Mouse (Mus musculus) skeletal muscle tissue, adult 2 months (tissue): Measurements from ENCODE around the gene Sepsecs.

Experiments
- DNase-seq: peaks from one replicate; pipeline ENCODE4 v3.0.0-alpha.2; 2012; ENCODE audit warnings: low read depth, low spot score

Gene Sepsecs

DNA sequence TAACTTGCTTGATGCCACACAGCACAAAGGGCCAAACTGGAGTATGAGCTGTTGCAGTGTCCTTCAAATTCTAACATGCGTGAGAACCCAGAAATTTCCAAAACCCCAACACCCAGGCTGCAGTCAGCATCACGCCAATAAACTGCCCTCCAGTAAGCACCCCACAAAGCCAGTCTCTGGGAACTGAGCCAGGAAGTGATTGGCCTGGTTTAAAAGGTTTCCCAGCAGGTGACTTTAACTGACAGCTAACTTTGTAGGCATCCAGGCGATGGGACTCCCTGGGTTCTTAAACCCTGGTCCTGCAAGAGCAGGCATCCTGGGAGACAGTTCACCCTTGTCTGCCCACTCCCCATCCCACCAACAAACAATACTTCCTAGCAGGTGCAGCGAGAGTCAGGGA is 59.2 kb downstream of the Sepsecs start:
- no peak for DNase-seq

- no peak for DNase-seq
These were observed 59.8 kb downstream of the Sepsecs start for GRCm38 (mm10) chr5:52609672-52610071.

DNA sequence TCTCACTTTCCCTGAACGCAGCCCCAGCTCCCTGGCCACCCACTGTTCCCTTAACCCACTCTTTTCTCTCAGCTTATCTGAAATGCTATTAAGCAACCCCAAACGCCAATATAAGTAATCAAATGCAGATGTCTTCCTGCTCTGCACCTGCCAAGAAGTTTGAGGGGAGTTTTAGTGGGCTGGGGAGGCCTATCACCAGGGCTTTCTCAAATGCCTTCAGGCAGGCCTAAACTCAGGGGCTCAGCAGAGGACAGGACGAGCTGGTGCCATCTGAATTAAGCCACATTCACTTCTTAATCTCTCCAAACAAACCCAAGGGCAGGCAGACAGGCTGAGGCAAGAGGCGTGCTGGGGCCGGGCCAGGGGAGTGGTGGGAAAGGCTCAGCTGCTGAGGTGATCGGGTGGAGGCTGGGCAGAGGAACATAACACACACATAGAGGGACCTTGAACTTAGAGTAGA is 64.9 kb downstream of the Sepsecs start:
- no peak for DNase-seq

GRCm38 (mm10) chr5:52590612-52591011 is 78.9 kb downstream of the Sepsecs start:
- DNase-seq = no peak
